Mouse (Mus musculus) ES-Bruce4 (cell line): ENCODE data around the gene 4930404H24Rik.

Experiments used
- CTCF ChIP-seq: IDR thresholded peaks from one replicate; pipeline ENCODE4 v1.8.1; 2011; ENCODE audit warnings: low read depth, low read length
- EP300 ChIP-seq: IDR thresholded peaks from 2 replicates; pipeline ENCODE4 v1.6.1; 2011; ENCODE audit warnings: low read depth, low read length; ENCODE audit not compliant: insufficient read depth

DNA sequence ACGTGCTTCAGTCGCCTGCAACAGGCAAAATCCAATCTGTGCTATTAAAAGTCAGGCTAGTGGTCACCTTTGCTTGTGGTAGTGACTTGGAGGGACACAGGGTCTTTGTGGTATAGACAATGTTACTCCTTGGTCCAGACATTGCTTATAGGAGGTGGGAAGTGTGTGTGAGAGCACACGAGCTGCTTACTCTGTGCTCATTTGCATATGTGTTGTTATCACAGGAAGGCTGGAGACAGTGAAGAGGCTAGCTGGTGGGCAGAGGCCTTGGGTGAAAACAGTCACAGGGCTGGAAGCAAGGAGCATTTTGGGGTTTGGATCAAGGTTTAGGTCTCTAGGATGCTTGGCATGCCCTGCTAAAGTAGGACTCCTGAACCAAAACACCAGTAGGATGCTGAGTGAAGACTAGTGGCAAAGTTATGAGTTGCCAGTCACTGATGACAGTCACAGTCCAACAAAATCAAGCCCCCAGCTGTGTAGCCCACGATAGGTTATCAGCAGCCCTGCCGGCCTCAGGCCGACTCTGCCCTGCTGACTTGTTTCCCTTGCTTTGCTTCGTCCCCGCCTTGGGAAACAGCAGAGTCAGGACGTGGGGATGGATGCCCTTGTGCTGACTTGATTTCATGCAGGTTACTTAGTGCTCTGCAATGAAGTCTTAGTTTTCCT lies 37.6 kb upstream of the 4930404H24Rik start:
- TF ChIP-seq CTCF: no peak
- TF ChIP-seq EP300: no peak
